Mouse (Mus musculus) gastrocnemius, adult 8-10 months (tissue): Measurements from ENCODE around the gene Mroh8. TPM values are rescaled to one million over a fixed set of nuclear protein-coding genes. Genes with fewer than 3 reads are reported as not detected.
"Not testable (repeated sequence)": the region's sequence is repeated elsewhere in the genome, so short reads cannot be mapped to it uniquely, and the experiment has no call there.

Source experiments
- DNase-seq, 2 experiments: peaks; one replicate each; pipeline ENCODE4 v3.0.0; 2022; ENCODE audit warnings: low spot score in 2 of 2
- total RNA-seq, 4 experiments: library from RNA; stranded (reverse); gene quantifications; 2 replicates each; pipeline ENCODE4 v1.2.4; 2022

Gene Mroh8
- total RNA-seq, 4 experiments from 2014 or later, result 0.56 to 2.3 (median 0.97) TPM

DNA sequence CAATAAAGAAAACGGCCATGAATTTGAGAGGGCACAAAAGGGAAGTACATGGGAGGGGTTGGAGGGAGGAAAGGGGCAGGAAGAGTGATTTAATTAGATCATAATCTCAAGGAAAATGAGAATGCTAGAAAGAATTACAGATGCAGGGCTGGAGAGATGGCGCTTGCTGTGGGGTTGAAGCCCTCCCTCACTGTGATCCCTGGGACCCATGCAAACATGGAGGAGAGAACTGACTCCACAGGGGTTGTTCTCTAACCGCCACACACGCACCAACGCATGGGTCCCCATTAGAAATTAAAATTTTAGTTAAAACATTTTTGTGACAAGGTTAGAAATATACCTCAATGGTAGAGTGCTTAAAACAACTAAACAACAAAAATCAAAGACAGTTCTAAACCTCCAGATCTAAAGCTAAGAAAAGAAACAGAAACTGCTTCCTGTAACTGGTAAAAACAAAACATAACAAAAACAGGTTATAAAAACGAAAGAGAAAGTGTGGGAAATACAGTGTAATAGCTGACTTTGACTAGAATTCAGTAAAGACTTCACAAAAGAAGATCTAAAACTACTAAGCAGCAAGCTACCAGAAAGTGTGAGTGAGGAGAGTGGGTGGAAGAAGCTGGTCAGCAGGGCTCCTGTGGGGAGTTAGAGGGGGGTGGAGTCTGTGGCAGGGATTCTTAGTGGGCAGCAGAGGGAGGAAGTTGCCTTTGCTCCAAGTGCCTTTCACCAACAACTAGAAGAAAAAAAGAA is 78.1 kb downstream of the Mroh8 start:
- no peak for DNase-seq

DNA sequence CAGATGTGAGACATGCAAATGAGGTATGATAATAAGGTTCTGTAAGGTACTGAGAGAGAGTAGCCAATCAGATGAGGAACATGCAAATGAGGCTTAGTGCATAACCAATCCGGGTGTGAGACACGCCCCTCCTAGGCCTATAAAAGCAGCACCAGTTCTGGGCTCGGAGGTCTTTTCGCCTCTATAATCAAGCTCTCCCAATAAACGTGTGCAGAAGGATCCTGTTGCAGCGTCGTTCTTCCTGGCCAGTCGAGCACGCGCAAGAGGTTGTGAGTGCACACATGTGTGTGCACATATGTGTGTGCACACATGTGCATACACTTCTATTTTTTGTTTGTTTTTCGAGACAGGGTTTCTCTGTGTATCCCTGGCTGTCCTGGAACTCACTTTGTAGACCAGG is 80.9 kb downstream of the Mroh8 start:
- not testable (repeated sequence) for DNase-seq

DNA sequence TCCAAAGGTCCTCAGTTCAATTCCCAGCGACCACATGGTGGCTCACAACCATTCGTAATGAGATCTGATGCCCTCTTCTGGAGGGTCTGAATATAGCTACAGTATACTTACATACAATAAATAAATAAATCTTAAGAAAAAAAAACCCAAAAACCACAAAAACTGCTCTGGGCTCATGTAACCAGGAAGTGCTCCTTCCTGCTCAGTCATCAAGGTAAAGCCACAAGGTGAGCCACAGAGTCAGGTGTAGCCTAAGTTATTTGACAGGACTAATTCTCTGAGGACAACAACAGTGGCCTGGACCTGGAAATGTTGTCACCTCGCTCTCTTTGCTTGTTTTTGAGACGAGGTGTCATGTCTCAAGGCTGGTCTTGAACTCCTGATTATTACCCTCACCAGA is 88.7 kb downstream of the Mroh8 start:
- DNase-seq, result no peak

DNA sequence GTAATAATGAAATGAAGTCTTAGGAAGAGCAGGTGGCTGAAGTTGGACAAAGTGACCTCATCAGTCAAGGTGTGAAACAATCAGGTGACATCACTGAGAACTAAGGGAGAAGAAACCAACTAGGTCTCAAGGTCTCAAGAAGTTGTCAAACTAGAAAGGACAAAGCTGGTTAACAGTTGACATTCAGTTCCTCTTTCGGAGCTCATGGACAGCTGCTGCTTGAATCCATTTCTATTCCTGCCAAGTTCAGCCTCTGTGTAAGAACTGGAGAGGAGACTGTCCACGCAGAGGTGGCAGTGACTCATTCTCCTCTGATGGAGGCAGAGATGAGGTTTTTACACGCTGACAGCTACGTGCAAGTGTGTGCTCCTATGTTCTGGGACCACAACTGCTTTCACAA is 92.1 kb downstream of the Mroh8 start:
- no peak for DNase-seq

DNA sequence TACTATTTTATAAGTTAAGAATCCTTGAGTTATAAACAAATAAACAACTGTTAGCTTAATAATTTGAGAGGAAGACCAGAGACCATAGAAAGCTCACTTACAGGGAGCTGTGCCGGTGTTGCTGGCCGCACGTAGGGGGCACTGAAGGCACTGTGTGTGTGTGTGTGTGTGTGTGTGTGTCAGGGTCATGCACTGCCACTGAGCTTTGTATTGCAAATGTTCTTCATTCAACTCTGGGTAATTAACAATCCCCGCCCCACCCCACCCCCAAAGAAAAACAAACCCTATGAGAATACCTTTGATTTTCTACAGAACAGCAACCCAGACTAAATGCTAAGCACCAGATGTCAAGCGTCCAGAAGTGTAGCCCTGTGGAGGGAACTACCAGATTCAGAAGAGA is 92.8 kb downstream of the Mroh8 start:
- no peak for DNase-seq

DNA sequence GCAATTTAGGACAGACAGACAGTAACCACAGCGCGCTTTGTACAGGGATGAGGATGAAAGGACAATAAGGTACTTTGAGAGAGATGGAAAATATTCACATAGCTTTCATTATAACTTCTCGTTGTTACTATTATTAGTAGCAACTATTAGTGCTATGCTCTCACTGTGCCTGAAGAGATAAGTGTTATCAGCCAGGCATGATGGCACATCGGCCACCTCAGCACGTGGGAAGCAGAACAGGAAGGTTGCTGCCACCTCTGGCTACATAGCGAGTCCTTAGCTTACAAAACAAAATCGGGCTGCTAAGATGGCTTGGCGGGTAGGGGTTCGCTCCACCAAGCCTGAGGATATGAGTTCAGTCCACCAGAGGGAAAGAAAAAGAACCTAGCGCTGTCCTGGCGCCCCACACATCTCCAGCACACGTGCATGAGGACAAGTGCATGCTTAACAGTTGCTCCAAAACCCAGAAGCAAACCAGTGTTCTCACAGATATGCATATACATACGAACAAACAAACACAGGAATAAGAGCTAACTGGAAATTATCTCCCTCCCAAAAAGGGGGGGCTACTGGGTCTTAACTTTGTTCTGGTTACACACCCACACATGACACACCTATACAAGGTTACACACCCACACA is 94.2 kb downstream of the Mroh8 start:
- no peak for DNase-seq

DNA sequence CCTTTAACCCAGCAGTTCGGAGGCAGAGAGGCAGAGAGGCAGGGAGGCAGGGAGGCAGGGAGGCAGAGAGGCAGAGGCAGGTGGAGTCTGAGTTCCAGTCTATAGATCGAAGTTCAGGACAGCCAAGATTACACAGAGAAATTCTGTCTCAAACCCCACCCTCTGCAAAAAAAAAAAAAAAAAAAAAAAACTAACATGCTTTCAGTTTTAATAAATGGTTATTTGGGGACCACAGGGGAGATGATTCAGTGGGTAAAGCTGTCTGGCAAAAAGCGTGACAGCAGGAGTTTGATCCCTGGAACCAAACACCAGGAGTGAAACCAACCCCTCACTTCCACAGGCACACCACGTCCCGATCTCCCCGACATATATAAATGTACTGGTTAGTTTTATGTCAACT is 101.2 kb downstream of the Mroh8 start:
- no peak for DNase-seq

DNA sequence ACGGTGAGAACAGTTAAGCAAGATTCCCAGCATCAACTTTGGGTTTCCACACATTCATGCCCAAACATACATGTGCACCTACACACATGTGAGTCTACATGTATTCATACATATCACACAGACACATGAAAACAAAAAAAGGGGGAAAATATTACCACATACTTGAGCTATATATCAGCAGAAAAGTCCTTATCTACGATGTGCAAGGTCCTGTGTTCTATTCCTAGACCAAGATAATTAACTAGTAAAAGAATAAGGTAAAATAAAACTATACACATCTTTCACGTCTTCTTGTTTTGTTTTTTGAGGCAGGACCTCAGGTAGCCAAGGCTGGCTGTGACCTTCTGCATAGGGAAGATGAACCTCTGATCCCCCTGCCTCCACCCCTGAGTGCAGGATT is 103.1 kb downstream of the Mroh8 start:
- DNase-seq, result no peak

DNA sequence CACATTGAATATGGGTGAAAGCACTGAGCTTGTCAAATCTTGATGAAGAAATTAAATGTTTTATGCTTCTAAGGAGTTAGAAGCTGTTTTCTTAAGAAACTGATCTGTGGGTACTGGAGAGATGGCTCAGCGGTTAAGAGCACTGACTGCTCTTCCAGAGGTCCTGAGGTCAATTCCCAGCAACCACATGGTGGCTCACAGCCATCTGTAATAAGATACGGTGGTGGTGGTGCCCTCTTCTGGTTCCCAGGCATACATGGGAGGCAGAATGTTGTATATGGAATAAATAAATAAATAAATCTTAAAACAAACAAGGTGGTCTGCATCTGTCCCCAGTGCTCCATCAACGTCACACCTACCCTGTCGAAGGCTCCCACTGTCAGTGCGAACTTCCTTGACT is 104.9 kb downstream of the Mroh8 start:
- DNase-seq, result no peak

DNA sequence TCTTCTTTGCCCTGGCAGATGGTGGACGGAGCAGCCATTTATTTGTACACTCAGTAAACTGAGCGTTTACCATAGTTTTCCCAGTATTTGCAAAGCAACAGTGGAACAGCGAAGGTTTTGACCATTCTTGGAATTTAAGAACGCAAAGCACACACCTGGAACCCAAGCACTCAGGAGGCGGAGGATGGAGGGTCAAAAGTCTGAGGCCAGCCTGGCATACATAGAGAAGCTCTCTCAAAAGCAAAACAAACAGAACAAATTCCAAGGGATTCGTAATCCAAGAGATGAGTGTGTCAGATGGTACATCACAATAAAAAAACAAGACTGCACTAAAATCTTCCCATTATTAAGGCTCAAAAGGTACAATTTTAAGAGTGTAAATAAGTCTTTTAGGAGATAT is 105.8 kb downstream of the Mroh8 start:
- no peak for DNase-seq

DNA sequence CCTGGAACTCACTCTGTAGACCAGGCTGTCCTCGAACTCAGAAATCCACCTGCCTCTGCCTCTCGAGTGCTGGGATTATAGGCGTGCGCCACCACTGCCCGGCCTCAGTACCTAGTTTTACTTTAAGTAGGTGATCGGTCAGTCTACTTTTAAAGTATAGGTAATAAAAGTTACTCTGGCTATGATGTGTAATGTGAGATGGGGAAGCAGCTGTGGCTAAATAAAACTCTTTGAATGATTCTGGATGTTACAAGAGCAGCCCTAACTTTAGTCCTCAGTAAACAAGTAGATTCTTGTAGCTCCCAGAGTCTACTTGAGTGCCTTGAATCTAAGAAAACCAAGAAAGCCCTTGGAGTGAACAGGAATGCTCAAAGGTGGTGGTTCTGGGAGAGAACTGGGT is 106.4 kb downstream of the Mroh8 start:
- peak in 1 of 2 experiments; percentile 26 for DNase-seq

DNA sequence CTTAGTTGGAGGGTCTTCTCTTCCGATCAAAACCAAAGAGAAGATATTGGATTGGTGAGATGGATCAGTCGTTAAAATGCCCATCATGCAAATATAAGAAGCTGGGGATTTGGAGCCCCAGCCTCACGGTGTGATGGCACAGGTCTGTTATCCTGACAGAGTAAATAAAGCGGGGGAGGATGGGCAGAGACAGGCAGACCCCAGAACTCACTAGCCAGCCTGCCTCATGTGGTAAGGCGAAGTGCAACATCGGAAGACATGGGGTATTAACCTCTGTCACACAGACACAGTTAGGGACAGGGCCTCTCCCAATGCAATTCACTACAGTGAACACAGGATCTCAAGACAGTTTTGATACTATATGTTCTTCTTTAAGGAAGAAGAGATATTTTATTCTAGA is 108.7 kb downstream of the Mroh8 start:
- DNase-seq, result no peak

DNA sequence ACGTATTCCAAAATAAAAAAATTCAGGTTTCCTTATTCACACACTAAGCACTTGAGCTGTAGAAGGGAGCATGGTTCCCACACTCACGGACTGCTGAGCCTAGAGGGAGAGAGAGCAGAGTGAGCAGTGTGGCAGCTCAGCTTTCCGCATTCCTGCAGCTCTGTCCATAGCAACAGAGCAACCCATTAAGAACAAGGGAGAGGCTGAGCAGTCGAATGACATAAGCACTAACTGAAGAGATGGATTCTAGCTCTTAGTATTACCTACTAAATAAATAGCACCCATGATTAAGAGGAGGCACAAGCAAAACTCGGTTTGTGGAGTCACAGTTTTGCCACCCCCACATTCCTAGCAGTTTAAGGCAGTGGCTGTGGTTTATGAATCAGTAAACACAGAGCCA is 109.2 kb downstream of the Mroh8 start:
- no peak for DNase-seq

DNA sequence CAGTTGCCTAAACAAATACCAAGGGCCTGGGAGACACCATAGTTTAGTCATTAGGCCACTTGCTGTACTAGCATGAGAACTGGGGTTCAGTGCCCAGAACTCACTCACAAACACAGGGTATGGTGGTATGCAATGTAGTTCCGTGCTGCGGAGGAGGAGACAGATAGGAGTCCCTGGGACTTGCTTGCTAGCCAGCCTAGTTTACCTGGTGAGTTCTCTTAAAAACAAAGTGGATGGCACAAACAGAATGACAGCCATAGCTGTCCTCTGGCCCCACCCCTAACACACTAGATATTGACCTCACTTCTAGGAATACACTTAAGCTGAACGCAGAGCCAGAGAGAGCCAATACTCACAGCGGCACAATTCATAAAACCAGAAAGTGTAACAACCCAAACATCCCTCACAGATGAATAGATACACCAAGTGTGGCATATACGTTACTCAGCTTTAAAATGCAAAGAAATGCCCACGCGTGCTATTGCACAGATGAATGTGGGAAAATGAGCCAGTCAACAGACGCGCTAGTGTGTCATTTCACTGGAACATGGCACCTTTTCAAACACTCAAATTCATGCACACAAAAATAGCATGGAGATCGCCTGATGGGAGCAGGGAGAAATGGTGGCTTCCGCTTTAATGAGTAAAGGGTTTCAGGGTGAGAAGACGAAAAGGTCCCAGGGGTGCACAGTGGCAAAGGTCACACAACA is 112.8 kb downstream of the Mroh8 start:
- no peak for DNase-seq

DNA sequence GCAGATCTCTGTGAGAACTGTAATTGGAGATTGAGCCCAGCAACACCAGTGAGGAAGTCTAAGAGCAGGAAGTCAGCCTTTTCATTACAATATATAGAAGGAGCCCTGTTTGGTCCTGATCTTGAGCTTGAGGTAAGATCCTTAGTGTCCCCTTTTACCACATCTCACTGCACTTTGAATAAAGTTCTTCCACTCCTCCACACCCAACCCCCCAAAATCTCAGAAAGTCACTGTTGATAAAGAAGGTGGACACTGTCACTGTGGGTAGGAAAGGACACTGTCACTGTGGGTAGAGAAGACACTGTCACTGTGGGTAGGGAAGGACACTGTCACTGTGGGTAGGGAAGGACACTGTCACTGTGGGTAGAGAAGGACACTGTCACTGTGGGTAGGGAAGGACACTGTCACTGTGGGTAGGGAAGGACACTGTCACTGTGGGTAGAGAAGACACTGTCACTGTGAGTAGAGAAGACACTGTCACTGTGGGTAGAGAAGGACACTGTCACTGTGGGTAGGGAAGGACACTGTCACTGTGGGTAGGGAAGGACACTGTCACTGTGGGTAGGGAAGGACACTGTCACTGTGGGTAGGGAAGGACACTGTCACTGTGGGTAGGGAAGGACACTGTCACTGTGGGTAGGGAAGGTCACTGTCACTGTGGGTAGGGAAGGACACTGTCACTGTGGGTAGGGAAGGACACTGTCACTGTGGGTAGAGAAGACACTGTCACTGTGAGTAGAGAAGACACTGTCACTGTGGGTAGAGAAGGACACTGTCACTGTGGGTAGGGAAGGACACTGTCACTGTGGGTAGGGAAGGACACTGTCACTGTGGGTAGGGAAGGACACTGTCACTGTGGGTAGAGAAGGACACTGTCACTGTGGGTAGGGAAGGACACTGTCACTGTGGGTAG is 113.8 kb downstream of the Mroh8 start:
- DNase-seq, result not testable (repeated sequence)

DNA sequence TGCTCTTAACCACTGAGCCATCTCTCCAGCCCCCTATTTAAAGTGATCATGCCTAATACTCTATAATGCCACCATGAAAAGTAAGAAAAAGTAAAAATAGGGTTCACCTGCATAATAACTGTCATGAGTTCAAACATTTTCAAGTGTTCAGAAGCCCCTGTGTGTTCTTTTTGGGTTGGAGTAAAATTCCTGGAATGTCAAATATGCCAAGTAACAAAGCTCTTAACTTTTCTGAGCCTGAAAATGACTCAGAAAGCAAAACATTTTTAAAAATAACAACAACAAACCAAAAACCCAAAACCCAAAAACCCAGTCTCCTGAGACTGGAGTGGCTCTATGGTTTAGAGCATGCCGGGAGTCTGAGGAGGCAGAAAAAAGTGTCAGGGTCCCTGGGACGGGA is 115.2 kb downstream of the Mroh8 start:
- DNase-seq, result no peak

Other genes with a start within 250 kb of the Mroh8 start
- 1 to 10 TPM; 1.7 to 3.5 (median 2.3) TPM for gene Soga1, start 200.3 kb downstream of the Mroh8 start, total RNA-seq
- not detected for gene Tldc2, start 192.5 kb downstream of the Mroh8 start, total RNA-seq
- gene Samhd1, start 144.3 kb downstream of the Mroh8 start, total RNA-seq, result 10 to 100 TPM; 12.6 to 17.7 (median 13.2) TPM
- 1 to 10 TPM; 2.1 to 3.3 (median 2.6) TPM for gene Rbl1, start 75.0 kb downstream of the Mroh8 start, total RNA-seq
- 100 to 1,000 TPM in 1 of 4 experiments, 10 to 100 TPM in 3; 78.6 to 101 (median 85.8) TPM for gene Rpn2, start 532 bp downstream of the Mroh8 start, total RNA-seq
- not detected for gene Ghrh, start 68.0 kb upstream of the Mroh8 start, total RNA-seq
- gene Manbal, start 88.0 kb upstream of the Mroh8 start, total RNA-seq, result 10 to 100 TPM; 16.4 to 18.4 (median 17.4) TPM
- gene Src, start 138.9 kb upstream of the Mroh8 start, total RNA-seq, result 1 to 10 TPM; 1.3 to 2.3 (median 1.7) TPM